Mouse (Mus musculus): Measurements from ENCODE around the gene Tmem135.

- no peak for TF ChIP-seq CTCF (IDR thresholded peaks at IDR 0.05; ENCODE audit: control insufficient read depth, insufficient read depth, low read length)
- TF ChIP-seq POLR2A (IDR thresholded peaks at IDR 0.05; ENCODE audit: borderline replicate concordance, control insufficient read depth, low read depth, low read length), result no peak
These were observed 304.3 kb downstream of the Tmem135 start for GRCm38 (mm10) chr7:89099756-89100155.

All from bone marrow, adult 2 months (tissue).